ENCODE assay signal across 1 mouse cellular context in the genomic region with DNA sequence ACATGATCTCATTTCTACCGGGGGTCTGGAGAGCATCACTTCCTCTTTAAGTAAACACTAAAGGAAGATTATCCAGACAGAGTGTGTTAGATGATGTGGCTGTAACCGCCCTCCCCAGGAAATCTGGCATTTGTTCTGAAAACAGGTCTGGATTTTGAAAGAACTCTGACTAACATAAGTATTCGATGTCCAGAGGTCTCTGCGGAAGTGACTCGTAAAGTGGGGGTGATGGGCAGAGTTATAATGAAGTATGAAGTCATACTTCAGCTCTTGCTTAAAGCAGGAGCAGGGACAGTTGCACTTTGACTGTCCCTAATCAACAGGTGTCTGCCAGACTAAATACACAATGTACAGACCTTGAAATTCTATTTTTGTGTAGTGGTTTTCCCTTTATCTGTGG.
TF ChIP-seq lines count a peak whose summit lies in the region.

No protein-coding gene starts in this region.

TF ChIP-seq in CH12.LX, 34 proteins besides CTCF, POLR2A, EP300 and RAD21:
- TF ChIP-seq CHD2 (IDR thresholded peaks at IDR 0.05; ENCODE audit: low read length) (peak; percentile 91), ETS1 (conservative IDR thresholded peaks at IDR 0.05; ENCODE audit: low read depth, low read length) (peak; percentile 92), BHLHE40 (IDR thresholded peaks at IDR 0.05; ENCODE audit: low read depth, low read length) (peak; percentile 63), CHD1 (IDR thresholded peaks at IDR 0.05; ENCODE audit: low read depth, low read length) (no peak), ZKSCAN1 (IDR thresholded peaks at IDR 0.05; ENCODE audit: borderline replicate concordance, low read depth, low read length) (no peak), ELF1 (IDR thresholded peaks at IDR 0.05; ENCODE audit: low read depth, low read length) (peak; percentile 67), IRF4 (IDR thresholded peaks at IDR 0.05; ENCODE audit: low read depth, low read length) (peak; percentile 96), TBP (conservative IDR thresholded peaks at IDR 0.05; ENCODE audit: low read depth, low read length) (no peak), MAFK (IDR thresholded peaks at IDR 0.05; ENCODE audit: insufficient replicate concordance, low read length) (0 out of 2 replicates have a peak, but pooled peaks have one; percentile 33), TCF12 (IDR thresholded peaks at IDR 0.05; ENCODE audit: low read depth, low read length) (peak; percentile 93), GABPA (IDR thresholded peaks at IDR 0.05; ENCODE audit: insufficient replicate concordance, low read depth, low read length) (no peak), PAX5 (IDR thresholded peaks at IDR 0.05; ENCODE audit: low read length) (no peak), MAZ (IDR thresholded peaks at IDR 0.05; ENCODE audit: low read depth, low read length) (peak; percentile 51), MEF2A (IDR thresholded peaks at IDR 0.05; ENCODE audit: borderline replicate concordance, low read depth, low read length) (peak; percentile 96), ZMIZ1 (IDR thresholded peaks at IDR 0.05; ENCODE audit: low read depth, low read length) (no peak), JUND (conservative IDR thresholded peaks at IDR 0.05; ENCODE audit: low read depth, low read length) (peak; percentile 97), RCOR1 (conservative IDR thresholded peaks at IDR 0.05; ENCODE audit: low read depth, low read length) (peak; percentile 88), UBTF (IDR thresholded peaks at IDR 0.05; ENCODE audit: low read depth, low read length) (no peak), JUN (IDR thresholded peaks at IDR 0.05; ENCODE audit: insufficient read depth, low read depth, low read length) (peak; percentile 97), ZC3H11A (IDR thresholded peaks at IDR 0.05; ENCODE audit: low read depth, low read length) (no peak)
